13 mouse cellular contexts compared by ENCODE assay signal in genomic region chr9:65529659-65530058, GRCm38 (mm10). TPM values are rescaled to one million over a fixed set of nuclear protein-coding genes. Genes with fewer than 3 reads are reported as not detected.
DNase-seq lines count a peak whose midpoint lies in the region; ATAC-seq and TF ChIP-seq lines count a peak whose summit lies in the region.
"Had no signal": no experiment of that assay in that cellular context is flagged by ENCODE, and none has a peak within 500 bp of the region (broad histone marks: within the 10 kb centered on the region; RNA-seq: fewer than 3 reads in every experiment).

No protein-coding gene starts in this region.

- 0 out of 2 replicates have a peak, but pooled peaks have one; percentile 4 for ATAC-seq in G1E (ENCODE audit: extremely low read depth, insufficient number of reproducible peaks, low FRiP score, poor library complexity, severe bottlenecking)
- peak; percentile 83 for ATAC-seq in liver, embryonic 15.5 days (ENCODE audit: insufficient read depth)
- ATAC-seq in forebrain, embryonic 12.5 days (ENCODE audit: low FRiP score), result no peak

- no peak overlapping the region for H3K4me3 ChIP-seq in G1E (ENCODE audit: low read depth, low read length)
- H3K4me3 ChIP-seq in liver, embryonic 15.5 days (replicated peaks), result no peak overlapping the region
- no peak overlapping the region for H3K4me3 ChIP-seq in forebrain, embryonic 12.5 days (replicated peaks)
- H3K4me3 ChIP-seq: layer of hippocampus, adult 2 months had no signal

- no peak for TF ChIP-seq CTCF in G1E (IDR thresholded peaks at IDR 0.05; ENCODE audit: low read depth, low read length)

- no peaks in the 10 kb centered on the region for H3K36me3 ChIP-seq in G1E (replicated peaks)
- no peaks in the 10 kb centered on the region for H3K36me3 ChIP-seq in liver, embryonic 15.5 days (replicated peaks)
- H3K36me3 ChIP-seq in forebrain, embryonic 12.5 days (replicated peaks), result no peaks in the 10 kb centered on the region

- H3K9ac ChIP-seq in liver, embryonic 15.5 days, result no peak overlapping the region
- no peak overlapping the region for H3K9ac ChIP-seq in forebrain, embryonic 12.5 days

- peak overlapping the region; percentile 27 for H3K4me2 ChIP-seq in liver, embryonic 15.5 days
- no peak overlapping the region for H3K4me2 ChIP-seq in forebrain, embryonic 12.5 days

- peak overlapping the region; percentile 87 for H3K27ac ChIP-seq in liver, embryonic 15.5 days (replicated peaks)
- no peak overlapping the region for H3K27ac ChIP-seq in forebrain, embryonic 12.5 days
- H3K27ac ChIP-seq: layer of hippocampus, adult 2 months had no signal

- no peaks in the 10 kb centered on the region for H3K9me3 ChIP-seq in G1E (replicated peaks)
- H3K9me3 ChIP-seq in liver, embryonic 15.5 days (replicated peaks), result no peaks in the 10 kb centered on the region
- H3K9me3 ChIP-seq in forebrain, embryonic 12.5 days, result no peaks in the 10 kb centered on the region

- WGBS in liver, embryonic 15.5 days (ENCODE audit: insufficient replicate concordance), result 30% methylated on average over 8 of the region's 8 CpGs
- 59% methylated on average over 8 of the region's 8 CpGs for WGBS in forebrain, embryonic 12.5 days

- H3K27me3 ChIP-seq in G1E (ENCODE audit: insufficient read depth, low read length), result peaks cover 27% of the 10 kb centered on the region; the same call in 1 of the 2 replicates
- no peaks in the 10 kb centered on the region for H3K27me3 ChIP-seq in liver, embryonic 15.5 days
- no peaks in the 10 kb centered on the region for H3K27me3 ChIP-seq in forebrain, embryonic 12.5 days

- peaks cover 28% of the 10 kb centered on the region for H3K4me1 ChIP-seq in G1E (ENCODE audit: insufficient read depth, low read depth, low read length)
- H3K4me1 ChIP-seq in liver, embryonic 15.5 days (replicated peaks), result peaks cover 63% of the 10 kb centered on the region
- no peaks in the 10 kb centered on the region for H3K4me1 ChIP-seq in forebrain, embryonic 12.5 days

- peak; percentile 31 for DNase-seq in 3T3-L1 (ENCODE audit: low read depth, low spot score)
- DNase-seq in G1E (ENCODE audit: low spot score), result no peak
- DNase-seq in c-Kit-negative CD71-positive TER-119-positive erythroid progenitor cells, embryonic 14.5 days (ENCODE audit: low read depth, low spot score), result peak; percentile 62
- no peak for DNase-seq in heart, adult 9 months (ENCODE audit: low spot score in 2 of 2)
- no peak for DNase-seq in frontal cortex, adult 2 months (ENCODE audit: extremely low spot score in 1 of 2, low spot score in 1 of 2)
- DNase-seq: cerebellum, postnatal 10 days; heart, postnatal 36 days; lung, adult 18-20 months; thymus, adult 18-20 months had no signal

RNA-seq across cellular contexts. Expression of gene Ankdd1a, which starts 9.7 kb away (rescaled TPM):
- total RNA-seq in G1E (2014; fragmentation: Nextera tagmentation), result not detected in 2 replicates
- total RNA-seq in G1E (2017), result 0.06 and 0.22 TPM in 2 replicates
- polyA plus RNA-seq in G1E (2012), result not detected in 2 replicates
- 0.09 TPM in 1 of 2 replicates, not detected in the other for polyA plus RNA-seq in liver, embryonic 15.5 days (2015; fragmentation: Nextera tagmentation; extraction: Ambion mirVana)
- polyA plus RNA-seq in forebrain, embryonic 12.5 days (2016; fragmentation: Nextera tagmentation; extraction: Ambion mirVana), result 0.18 and 0.28 TPM in 2 replicates
- polyA plus RNA-seq in frontal cortex, adult 2 months (2012; rRNA removed), result 2.3 and 2.4 TPM in 2 replicates
- total RNA-seq: heart, postnatal 36 days had no signal
- polyA plus RNA-seq: kidney, embryonic 14.5 days had no signal

RNA-seq across cellular contexts. Expression of gene Plekho2, which starts 50.2 kb away (rescaled TPM):
- total RNA-seq in G1E (2014; fragmentation: Nextera tagmentation) (23.0 and 26.9 TPM in 2 replicates), G1E (2017) (31.9 and 35.4 TPM in 2 replicates)
- 11.5 and 16.8 TPM in 2 replicates for polyA plus RNA-seq in G1E (2012)
- 27.0 and 27.3 TPM in 2 replicates for polyA plus RNA-seq in liver, embryonic 15.5 days (2015; fragmentation: Nextera tagmentation; extraction: Ambion mirVana)
- polyA plus RNA-seq in forebrain, embryonic 12.5 days (2016; fragmentation: Nextera tagmentation; extraction: Ambion mirVana), result 9.0 and 9.1 TPM in 2 replicates
- polyA plus RNA-seq in frontal cortex, adult 2 months (2012; rRNA removed), result 17.0 and 17.9 TPM in 2 replicates

RNA-seq across cellular contexts. Expression of gene Pif1, which starts 57.3 kb away (rescaled TPM):
- 13.0 and 28.7 TPM in 2 replicates for total RNA-seq in G1E (2014; fragmentation: Nextera tagmentation)
- total RNA-seq in G1E (2017), result 9.1 and 10.9 TPM in 2 replicates
- polyA plus RNA-seq in G1E (2012), result 6.9 and 7.1 TPM in 2 replicates
- polyA plus RNA-seq in liver, embryonic 15.5 days (2015; fragmentation: Nextera tagmentation; extraction: Ambion mirVana), result 10.0 and 13.2 TPM in 2 replicates
- polyA plus RNA-seq in forebrain, embryonic 12.5 days (2016; fragmentation: Nextera tagmentation; extraction: Ambion mirVana), result 28.8 and 33.7 TPM in 2 replicates
- polyA plus RNA-seq in frontal cortex, adult 2 months (2012; rRNA removed), result 0.24 and 0.36 TPM in 2 replicates

Comparison
In these comparisons a context has a peak if more than half of its experiments do, and no peak if none do; other contexts are left out.
1. DNase-seq: peak in 3T3-L1 (single experiment) and c-Kit-negative CD71-positive TER-119-positive erythroid progenitor cells, embryonic 14.5 days (single experiment); none in G1E (single experiment), heart, adult 9 months (0 of 2) and frontal cortex, adult 2 months (0 of 2).